Mouse (Mus musculus) monocyte, adult 2 months (primary cell): Measurements from ENCODE around the gene Cd47.
A peak's percentile ranks its signal among the peaks of the same experiment; 100 is the strongest.

Source experiments
- DNase-seq, 2 experiments: peaks; one replicate each; pipeline ENCODE4 v3.0.0; 2022; ENCODE audit warnings: low spot score in 2 of 2, low read depth in 1 of 2

Gene Cd47

GRCm38 (mm10) chr16:49799597-49800561 is at the start of gene Cd47:
TSS of gene Cd47 (plus strand) at chr16:49800533.
- DNase-seq: no peak

- no peak for DNase-seq
Measured at GRCm38 (mm10) chr16:49752906-49753305, 47.4 kb upstream of the Cd47 start.

- DNase-seq: no peak
Measured at GRCm38 (mm10) chr16:49753318-49753717, 47.0 kb upstream of the Cd47 start.

- DNase-seq: no peak
Measured at GRCm38 (mm10) chr16:49760517-49761203, 39.7 kb upstream of the Cd47 start.

- DNase-seq: no peak
Measured at GRCm38 (mm10) chr16:49761981-49762380, 38.4 kb upstream of the Cd47 start.

GRCm38 (mm10) chr16:49766326-49766725 is 34.0 kb upstream of the Cd47 start:
- peak in 1 of 2 experiments; percentile 8 for DNase-seq

- DNase-seq: no peak
Measured at GRCm38 (mm10) chr16:49768491-49769031, 31.8 kb upstream of the Cd47 start.

- DNase-seq: no peak
Measured at GRCm38 (mm10) chr16:49769831-49770261, 30.5 kb upstream of the Cd47 start.

GRCm38 (mm10) chr16:49770320-49771189 is 29.8 kb upstream of the Cd47 start:
- no peak for DNase-seq

GRCm38 (mm10) chr16:49771609-49772396 is 28.5 kb upstream of the Cd47 start:
- no peak for DNase-seq

GRCm38 (mm10) chr16:49772576-49772975 is 27.8 kb upstream of the Cd47 start:
- DNase-seq: no peak

- no peak for DNase-seq
Measured at GRCm38 (mm10) chr16:49773068-49773467, 27.3 kb upstream of the Cd47 start.

- DNase-seq: no peak
Measured at GRCm38 (mm10) chr16:49774059-49775001, 26.0 kb upstream of the Cd47 start.

GRCm38 (mm10) chr16:49775002-49775966 is 25.0 kb upstream of the Cd47 start:
- no peak for DNase-seq

GRCm38 (mm10) chr16:49776981-49777380 is 23.4 kb upstream of the Cd47 start:
- no peak for DNase-seq

GRCm38 (mm10) chr16:49781556-49782156 is 18.7 kb upstream of the Cd47 start:
- no peak for DNase-seq

GRCm38 (mm10) chr16:49783369-49783768 is 17.0 kb upstream of the Cd47 start:
- no peak for DNase-seq
